Mouse (Mus musculus): Measurements from ENCODE around the gene 1810024B03Rik.

Gene 1810024B03Rik

DNA sequence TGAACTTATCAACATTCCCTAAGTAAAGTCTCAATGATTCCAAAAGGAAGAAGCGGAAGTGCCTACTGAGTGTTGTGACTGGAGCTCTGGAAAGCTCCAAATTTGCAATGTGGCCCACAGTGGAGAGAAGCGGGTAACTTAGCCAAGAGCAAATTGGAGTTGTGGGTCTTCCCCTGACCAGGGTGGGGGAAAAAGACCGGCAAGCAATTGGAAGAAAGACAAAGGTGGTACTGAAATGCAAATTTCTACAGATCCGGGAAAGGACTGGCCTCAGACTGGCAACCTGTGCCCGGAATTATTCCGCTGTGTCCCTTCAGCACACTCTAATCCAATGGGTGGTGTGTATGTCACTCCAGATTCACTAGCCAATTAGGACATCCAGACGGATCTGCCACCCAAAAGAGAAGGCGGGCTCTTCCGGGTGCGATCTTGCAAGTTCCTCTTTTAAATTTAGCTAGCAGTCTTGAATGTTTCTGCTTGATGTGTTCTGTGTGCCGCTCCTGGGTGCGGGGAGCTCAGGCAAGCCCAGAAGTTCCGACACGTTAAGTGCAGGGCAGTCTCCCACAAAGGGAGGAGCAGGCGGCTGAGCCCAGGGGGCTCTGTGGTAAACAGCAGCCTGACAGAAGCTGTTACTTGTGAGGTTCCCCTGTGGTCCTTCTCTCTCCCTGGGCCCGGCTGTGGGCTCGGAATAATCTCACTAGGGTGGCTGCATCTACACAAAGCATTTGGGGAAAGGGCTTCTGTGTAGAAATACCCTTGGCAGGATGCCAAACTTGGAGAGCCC is 25.3 kb downstream of the 1810024B03Rik start:
- peak; percentile 67 to 79 for DNase-seq (ENCODE audit: low spot score in 2 of 2)

DNA sequence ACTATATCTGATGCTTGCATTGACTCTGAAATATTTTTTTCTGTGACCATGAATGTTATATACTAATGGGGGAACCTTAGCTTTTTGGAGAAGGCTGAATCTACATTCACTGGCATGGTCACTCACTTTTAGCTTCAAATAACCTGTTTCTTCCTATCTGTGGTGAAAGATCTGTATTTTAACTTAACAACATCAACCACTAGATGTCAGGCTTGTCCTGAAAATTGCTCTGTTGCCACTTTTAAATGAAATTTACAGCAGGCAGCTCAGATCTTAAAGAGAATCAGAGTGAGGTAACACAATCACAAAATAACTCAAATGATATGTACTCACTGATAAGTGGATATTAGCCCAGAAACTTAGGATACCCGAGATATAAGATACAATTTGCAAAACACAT is 41.8 kb downstream of the 1810024B03Rik start:
- DNase-seq (ENCODE audit: low spot score in 2 of 2) = peak in 1 of 2 experiments; percentile 37

DNA sequence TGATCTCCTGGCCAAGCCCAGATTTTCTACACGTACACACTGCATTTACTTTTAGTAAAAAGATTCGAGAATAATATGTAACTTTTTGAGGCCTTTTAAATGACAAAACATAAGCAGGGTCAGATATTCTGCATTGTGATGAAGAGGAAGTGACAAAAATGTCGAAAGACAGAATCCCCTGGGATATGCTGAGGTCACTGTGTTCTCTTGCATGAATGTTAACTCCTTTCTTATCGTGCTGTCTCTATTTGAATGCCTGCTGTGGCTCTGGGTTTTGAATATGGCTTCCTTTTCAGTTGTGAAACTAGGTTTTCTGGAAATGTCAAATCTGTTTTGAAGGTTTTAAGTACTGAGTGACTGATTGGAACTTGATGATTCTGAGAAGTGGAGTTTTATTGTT is 42.4 kb downstream of the 1810024B03Rik start:
- no peak for DNase-seq (ENCODE audit: low spot score in 2 of 2)

DNA sequence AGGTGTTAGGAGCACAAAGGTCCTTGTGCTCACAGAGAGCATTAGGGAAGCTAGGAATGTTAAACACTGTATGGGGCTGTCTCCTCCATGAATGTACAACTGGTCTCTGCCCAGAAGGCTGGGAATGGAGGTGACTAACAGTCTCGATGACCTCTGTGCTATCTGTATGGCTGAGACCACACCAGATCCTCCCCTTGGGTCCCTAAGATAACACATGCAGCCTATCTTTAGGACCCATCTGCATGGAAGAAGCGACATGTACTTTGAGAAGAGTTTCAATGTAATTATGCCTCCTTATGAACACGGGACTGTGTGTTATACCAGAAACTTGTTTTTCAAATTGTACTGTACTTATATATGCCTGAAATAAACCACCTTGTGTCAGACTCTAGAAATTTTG is 62.4 kb downstream of the 1810024B03Rik start:
- DNase-seq (ENCODE audit: low spot score in 2 of 2) = no peak

DNA sequence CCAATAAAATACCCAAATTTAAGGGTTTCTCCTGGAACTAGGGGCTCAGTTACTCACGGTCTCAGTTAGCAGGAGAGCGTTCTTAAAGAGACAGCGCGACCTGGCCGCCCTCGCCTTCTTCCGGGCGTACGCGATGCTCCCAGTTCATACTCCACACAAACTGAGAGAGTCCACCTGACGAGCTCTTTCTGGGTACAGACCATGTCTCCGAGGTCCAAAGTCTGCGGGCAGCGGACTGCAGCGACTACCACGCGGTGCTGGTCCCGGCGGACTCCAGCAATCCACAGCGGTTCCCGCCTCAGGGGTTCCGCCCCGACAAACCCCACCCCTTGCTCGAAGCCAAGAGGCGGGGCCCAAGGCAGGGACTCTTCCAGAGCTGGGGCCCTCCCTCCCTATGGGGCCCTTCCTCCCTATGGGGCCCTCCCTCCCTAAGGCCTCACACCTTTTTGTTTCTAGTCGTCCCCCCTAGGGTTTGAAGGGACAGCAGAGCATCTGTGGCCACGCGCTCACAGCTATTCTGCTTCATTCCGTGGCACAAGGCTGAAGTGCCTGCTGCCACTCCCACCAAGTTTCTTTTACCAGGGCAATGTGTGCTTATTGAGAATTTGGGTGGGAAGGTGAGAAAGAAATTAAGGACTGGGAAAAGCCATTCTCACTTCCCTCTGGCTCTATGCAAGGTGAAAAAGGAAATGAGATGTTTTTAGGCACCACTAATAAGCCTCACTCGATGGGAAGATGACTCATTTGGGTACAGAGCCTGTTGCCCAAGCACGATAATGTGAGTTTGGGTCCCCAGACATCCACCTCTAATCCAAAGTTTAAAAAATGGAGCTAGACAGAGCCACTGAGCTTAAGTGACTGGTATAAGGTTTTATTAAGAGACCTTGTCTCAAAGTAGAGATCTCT is 64.7 kb downstream of the 1810024B03Rik start, which contains the start of gene Itpripl1:
Gene Itpripl1 (minus strand): TSS at position 285 of the 906 bp plus-strand sequence.
- DNase-seq (ENCODE audit: low spot score in 2 of 2) = peak; percentile 52 to 53

DNA sequence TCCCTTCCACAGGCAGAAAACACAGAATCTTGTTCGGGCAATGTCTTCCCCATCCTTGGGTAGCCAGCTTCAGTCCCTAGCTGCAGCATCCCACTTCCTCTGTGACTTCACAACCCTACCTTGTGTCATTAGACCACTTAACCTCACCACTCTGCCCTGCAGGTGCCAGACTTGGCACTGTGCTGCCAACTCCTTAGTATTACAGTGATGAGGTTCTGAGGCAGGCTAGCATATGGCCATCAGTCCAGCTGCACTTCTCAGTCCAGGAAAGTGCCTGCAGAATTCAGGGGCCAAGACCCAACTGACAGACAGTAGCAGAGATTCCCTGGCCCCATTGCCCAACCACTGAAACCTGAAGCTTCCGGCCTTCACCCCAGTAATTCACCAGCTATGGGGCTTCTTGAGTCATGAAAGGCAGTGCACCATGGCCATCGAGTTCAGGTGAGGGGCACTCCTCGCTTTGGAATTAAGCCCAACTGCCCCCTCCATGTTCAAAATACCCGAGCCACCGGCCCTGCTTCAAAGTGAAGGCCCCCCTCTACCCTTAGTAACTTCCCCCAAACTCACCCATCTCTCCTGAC is 65.4 kb downstream of the 1810024B03Rik start:
- no peak for DNase-seq (ENCODE audit: low spot score in 2 of 2)

DNA sequence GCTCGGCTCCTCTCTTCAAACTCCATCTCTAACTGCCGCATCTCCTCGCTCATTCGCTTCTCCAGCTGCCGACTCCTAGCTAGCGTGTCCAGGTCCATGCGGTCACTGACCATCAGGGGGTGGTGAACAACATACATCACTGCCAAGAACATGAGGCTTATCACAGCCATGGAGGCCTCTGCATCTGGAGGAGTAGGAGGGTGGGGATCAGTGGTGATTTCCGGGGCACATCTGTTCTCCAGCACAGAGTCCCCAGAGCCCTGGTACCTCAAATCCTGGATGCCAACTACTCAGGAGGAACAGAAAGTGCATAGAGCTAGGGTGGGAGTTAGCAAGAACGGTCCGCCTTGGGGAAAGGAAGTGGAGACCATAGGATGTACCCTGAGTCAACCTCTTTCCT is 66.0 kb downstream of the 1810024B03Rik start:
- DNase-seq (ENCODE audit: low spot score in 2 of 2) = no peak

DNA sequence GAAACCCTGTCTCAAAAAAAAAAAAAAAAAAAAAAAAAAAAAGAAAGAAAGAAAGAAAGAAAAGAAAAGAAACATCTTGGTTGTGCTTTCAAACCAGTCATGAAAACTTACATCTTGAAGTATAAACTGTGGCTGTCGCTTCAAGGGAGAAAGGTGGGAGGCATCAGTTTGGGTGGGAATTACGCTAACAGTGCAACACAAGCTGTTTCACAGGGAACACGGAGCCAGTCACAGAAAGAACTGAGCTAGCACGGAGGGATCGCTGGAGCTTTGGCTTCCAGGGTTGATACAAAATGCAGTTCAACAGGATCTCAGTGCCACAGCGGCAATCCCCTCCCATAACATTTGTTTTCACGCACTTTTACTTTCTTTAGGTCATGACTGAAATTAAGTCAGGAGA is 68.1 kb downstream of the 1810024B03Rik start:
- no peak for DNase-seq (ENCODE audit: low spot score in 2 of 2)

DNA sequence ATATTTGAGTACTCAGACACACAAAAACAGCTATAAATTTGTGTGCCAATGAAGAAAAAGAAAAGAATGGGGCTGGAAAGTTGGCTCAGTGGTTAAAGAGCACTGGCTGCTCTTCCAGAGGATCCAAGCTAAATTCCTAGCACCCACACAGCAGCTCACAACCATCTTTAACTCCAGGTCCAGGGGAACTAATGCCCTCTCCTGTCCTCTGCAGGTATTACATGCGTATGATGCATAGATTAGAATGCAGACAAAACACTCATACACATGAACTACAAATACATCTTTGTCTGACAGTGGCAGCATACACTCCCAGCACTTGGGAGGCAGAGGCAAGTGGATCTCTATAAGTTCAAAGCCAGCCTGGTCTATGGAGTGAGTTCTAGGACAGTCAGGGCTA is 68.5 kb downstream of the 1810024B03Rik start:
- no peak for DNase-seq (ENCODE audit: low spot score in 2 of 2)

DNA sequence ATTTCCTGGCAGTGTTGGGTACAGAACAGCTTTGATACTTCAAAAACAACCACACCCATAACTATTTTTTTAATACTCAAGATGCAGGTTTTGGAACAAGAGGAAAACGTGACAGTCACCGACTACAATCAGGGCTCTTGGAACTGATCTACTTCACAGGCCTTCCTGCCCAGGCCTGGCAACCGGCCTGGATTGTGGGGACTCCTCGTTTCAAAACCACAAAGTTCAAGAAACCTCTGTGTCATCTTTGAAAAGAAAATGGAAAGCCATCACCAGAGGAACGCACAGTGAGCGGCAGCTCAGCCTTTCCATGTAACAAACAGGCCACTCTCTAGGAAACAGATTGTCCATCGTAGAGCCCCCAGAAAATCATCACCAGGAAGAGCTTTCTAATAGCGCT is 69.0 kb downstream of the 1810024B03Rik start:
- no peak for DNase-seq (ENCODE audit: low spot score in 2 of 2)

DNA sequence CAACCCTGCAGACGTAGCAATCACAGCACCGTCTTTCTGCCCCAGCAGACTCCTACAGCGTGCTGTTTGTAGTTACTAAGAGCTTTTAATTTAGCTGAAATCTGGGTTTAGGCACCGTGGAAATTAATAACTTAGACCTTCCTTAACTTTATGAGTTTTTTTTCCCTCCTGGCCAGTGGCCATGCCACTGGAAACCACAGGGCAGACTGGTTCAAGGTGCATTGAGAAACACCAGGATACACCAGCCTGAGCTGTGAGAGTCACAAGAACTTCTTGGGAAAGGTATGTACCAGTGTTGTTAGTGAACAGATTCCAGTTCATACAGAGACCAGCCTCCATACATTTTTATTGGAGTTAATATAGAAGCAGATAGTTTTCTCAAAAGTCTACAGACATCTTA is 69.6 kb downstream of the 1810024B03Rik start:
- DNase-seq (ENCODE audit: low spot score in 2 of 2) = no peak

DNA sequence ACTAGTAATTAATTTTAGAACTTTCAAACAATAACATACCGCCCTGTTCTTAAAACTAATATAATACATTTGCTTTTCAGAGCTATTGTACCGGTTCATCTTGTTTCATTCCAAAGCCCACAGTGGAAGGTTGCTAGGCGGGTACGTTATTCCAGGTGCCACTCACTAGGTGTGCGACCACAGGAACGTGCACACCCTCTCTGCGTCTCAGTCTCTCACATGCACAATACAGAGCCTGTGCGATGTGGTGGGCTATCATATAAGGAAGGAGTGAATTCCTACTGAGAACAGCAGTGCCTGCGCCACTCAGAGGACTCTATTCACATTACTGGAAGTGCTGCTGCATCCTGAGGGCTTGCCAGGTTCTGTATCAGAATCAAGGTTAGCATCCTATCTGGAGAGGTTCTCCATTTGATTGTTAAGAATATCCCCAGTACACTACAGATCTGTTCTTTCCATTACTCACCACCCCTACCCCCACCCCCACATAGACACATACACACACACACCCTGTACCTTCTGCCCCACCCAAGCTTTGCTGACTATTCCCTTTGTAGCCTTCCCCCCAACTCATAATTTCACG is 70.2 kb downstream of the 1810024B03Rik start:
- no peak for DNase-seq (ENCODE audit: low spot score in 2 of 2)

DNA sequence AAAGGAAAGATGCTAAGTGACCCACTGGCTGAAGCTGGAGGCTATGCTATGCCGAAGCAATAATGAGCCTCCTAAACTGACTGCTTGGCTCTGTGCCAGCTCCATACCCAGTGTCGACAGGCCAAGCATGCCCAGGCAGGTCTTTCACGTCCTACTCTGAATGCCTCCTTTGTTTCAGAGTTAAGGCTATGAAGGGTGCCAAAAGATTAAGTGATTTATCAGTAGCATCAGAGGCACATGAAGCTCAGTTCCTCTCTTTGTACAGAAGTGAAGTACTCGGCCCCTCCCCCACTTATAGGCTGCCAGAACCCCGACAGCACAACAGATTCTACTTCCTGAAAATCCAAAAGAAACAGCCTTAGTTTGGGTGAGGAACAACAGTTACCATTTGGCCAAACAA is 71.1 kb downstream of the 1810024B03Rik start:
- no peak for DNase-seq (ENCODE audit: low spot score in 2 of 2)

Measured in natural killer cell, adult 2 months (primary cell).